Mouse (Mus musculus) lung, adult 2 months (tissue): ENCODE measurements around the gene Dntt.

Experiments
- CTCF ChIP-seq: fragments of 200-500 bp; IDR thresholded peaks from 2 replicates; pipeline ENCODE4 v1.5.1; 2011; ENCODE audit warnings: mild to moderate bottlenecking, low read length, control low read depth; ENCODE audit not compliant: insufficient read depth
- POLR2A ChIP-seq: fragments of 200-500 bp; IDR thresholded peaks from 2 replicates; pipeline ENCODE4 v1.6.1; 2011; ENCODE audit warnings: low read depth, mild to moderate bottlenecking, control low read depth, low read length, borderline replicate concordance; ENCODE audit errors: extremely low read depth

DNA sequence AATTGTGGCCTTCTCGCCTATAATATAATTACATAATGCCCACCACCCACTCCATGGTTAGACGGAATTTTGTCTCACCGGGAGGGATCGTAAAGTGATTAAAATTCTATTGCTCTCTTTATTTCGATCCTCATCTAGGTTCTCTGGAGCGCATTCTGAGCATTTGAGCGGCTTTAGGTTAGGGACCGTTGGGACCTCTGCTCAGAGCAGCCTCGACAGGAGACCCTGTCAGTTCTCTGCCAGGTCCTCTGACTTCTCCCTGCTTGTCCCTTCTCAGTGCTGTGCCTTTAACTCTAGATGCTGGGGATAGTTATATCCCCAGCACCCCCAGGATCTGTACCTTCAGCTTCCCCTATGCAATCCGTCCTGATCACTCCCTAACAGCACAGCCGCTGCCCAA, 37.0 kb upstream of the Dntt start:
- TF ChIP-seq CTCF (no peak), POLR2A (no peak)
